Mouse (Mus musculus) forebrain, postnatal 0 days (tissue): ENCODE results near the gene Pim2. TPM values are rescaled to one million over a fixed set of nuclear protein-coding genes. Genes with fewer than 3 reads are reported as not detected.
"Not testable (repeated sequence)": the region's sequence is repeated elsewhere in the genome, so short reads cannot be mapped to it uniquely, and the experiment has no call there.

Experiments used
- ATAC-seq: fragments of 200-750 bp; cut with Nextera tagmentation; 2 replicates; pipeline ENCODE4 v1.8.0; 2017; ENCODE audit warnings: mild to moderate bottlenecking, moderate library complexity
- DNase-seq: peaks from one replicate; pipeline ENCODE4 v3.0.0-alpha.2; 2015
- H3K27ac ChIP-seq: fragments of 300-500 bp; sonication (generic); 2 replicates; pipeline ENCODE4 v1.5.1; 2014; ENCODE audit warnings: low read depth, mild to moderate bottlenecking, antibody characterized with exemption, low read length, moderate library complexity, mixed read lengths
- H3K27me3 ChIP-seq: fragments of 300-500 bp; sonication (generic); 2 replicates; pipeline ENCODE4 v1.6.1; 2014; ENCODE audit warnings: mild to moderate bottlenecking, low read length, mixed read lengths; ENCODE audit not compliant: insufficient read depth
- H3K36me3 ChIP-seq: fragments of 300-500 bp; sonication (generic); 2 replicates; pipeline ENCODE4 v1.6.1; 2014; ENCODE audit warnings: mild to moderate bottlenecking, moderate library complexity; ENCODE audit not compliant: insufficient read depth
- H3K4me1 ChIP-seq: fragments of 300-500 bp; sonication (generic); 2 replicates; pipeline ENCODE4 v1.6.1; 2014; ENCODE audit warnings: antibody characterized with exemption; ENCODE audit not compliant: insufficient read depth
- H3K4me2 ChIP-seq: fragments of 300-500 bp; sonication (generic); 2 replicates; pipeline ENCODE4 v1.6.1; 2014; ENCODE audit warnings: low read depth, mild to moderate bottlenecking, moderate library complexity
- H3K4me3 ChIP-seq: fragments of 300-500 bp; sonication (generic); 2 replicates; pipeline ENCODE4 v1.5.1; 2014; ENCODE audit warnings: low read depth, low read length, mixed read lengths
- H3K9ac ChIP-seq: fragments of 300-500 bp; sonication (generic); 2 replicates; pipeline ENCODE4 v1.6.1; 2014; ENCODE audit warnings: mild to moderate bottlenecking
- H3K9me3 ChIP-seq: fragments of 300-500 bp; sonication (generic); 2 replicates; pipeline ENCODE4 v1.6.1; 2016; ENCODE audit warnings: low read length
- CTCF ChIP-seq: sonication (generic); IDR thresholded peaks from 2 replicates; pipeline ENCODE4 v1.5.1; 2016; ENCODE audit warnings: antibody characterized with exemption, control low read depth, low read depth
- WGBS: fragments of 180-500 bp; shearing (Covaris S2); extraction: QIAGEN DNeasy Blood & Tissue Kit; methylation state at CpG from one replicate; pipeline ENCODE4 v1.1.7; 2014; 5-methylcytosine and 5-hydroxymethylcytosine counted together
- polyA plus RNA-seq: library from polyadenylated mRNA; unstranded; fragments of >200 nt; fragmentation: Nextera tagmentation; extraction: Ambion mirVana; gene quantifications from 2 replicates; pipeline ENCODE4 v1.2.1, GENCODE M21; 2015
- total RNA-seq: library from RNA; depleted of rRNA; stranded (reverse); fragments of >200 nt; gene quantifications from 2 replicates; pipeline ENCODE4 v1.2.3, GENCODE M21; 2014

Pim2 gene
- total and polyA plus RNA-seq, 2 experiments from 2014 or later, result 12.2 to 21.8 TPM

DNA sequence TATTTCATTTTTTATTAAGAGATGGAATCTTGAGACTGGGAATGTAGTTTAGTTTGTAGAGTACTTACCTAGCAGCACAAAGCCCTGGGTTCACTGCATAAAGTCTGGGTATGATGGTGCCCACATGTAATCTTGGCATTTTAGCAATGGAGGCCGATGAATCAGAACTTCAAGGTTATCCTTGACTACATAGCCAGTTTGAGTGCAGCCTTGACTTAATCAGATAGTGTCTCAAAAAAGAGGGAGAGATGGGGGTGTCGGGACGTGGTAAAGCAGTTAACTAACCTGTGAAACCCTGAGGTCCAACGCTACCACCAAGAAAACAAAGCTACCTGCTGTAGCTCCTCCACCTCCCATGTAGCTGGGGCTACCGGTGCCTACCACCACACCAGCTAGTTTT, 26.4 kb downstream of the Pim2 start:
- H3K9ac ChIP-seq, result no peak overlapping the region
- H3K27ac ChIP-seq, result no peak overlapping the region
- no peaks in the 10 kb centered on the region for H3K4me1 ChIP-seq
- no peak overlapping the region for H3K4me3 ChIP-seq
- DNase-seq (no peak), ATAC-seq (no peak)
- no peaks in the 10 kb centered on the region for H3K27me3 ChIP-seq
- no peaks in the 10 kb centered on the region for H3K36me3 ChIP-seq
- H3K4me2 ChIP-seq, result no peak overlapping the region
- no peaks in the 10 kb centered on the region for H3K9me3 ChIP-seq
- TF ChIP-seq CTCF, result no peak
- WGBS, result 96% methylated on average over 5 of the region's 5 CpGs

DNA sequence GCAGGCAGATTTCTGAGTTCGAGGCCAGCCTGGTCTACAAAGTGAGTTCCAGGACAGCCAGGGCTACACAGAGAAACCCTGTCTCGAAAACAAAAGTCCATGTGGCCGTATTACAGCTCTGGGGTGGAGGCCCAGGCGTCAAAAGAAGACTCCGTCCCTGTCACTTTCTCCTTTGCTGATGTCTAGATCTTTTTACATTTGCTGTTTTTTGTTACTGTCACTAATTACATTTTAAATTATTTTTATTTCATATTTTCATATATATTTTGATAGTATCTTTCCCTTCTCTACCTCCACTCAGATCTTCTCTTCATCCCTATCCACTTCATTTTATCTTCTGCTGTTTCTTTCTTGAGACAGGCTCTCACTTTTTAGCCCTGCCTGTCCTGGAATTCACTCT, 29.7 kb downstream of the Pim2 start, which contains the start of gene Gm10491:
TSS of gene Gm10491 (minus strand) at position 101 of the 400 bp plus-strand sequence.
- no peaks in the 10 kb centered on the region for H3K9me3 ChIP-seq
- no peaks in the 10 kb centered on the region for H3K27me3 ChIP-seq
- 89% methylated on average over 5 of the region's 5 CpGs for WGBS
- H3K27ac ChIP-seq, result no peak within 1 kb of the TSS
- no peak for ATAC-seq
- no peak for TF ChIP-seq CTCF
- H3K4me1 ChIP-seq, result no peaks in the 10 kb centered on the region
- no peak within 1 kb of the TSS for H3K4me2 ChIP-seq
- no peaks in the 10 kb centered on the region for H3K36me3 ChIP-seq
- no peak within 1 kb of the TSS for H3K4me3 ChIP-seq
- no peak within 1 kb of the TSS for H3K9ac ChIP-seq
- DNase-seq, result no peak

DNA sequence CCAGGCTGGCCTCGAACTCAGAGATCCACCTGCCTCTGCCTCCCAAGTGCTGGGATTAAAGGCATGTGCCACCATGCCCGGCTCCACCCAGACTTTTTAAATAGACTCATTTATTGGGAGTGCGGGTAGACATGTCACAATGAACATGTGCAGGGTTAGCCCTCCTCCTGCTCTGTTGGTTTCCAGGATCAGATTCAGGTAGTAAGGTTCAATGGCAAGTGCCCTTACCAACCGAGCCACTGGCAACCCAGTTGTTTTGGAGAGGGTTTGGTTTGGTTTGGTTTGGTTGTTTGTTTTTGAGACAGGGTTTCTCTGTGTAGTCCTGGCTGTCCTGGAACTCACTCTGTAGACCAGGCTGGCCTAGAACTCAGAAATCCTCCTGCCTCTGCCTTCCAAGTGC, 31.2 kb downstream of the Pim2 start, which contains the start of gene Gm10490:
TSS of gene Gm10490 (plus strand) at position 301 of the 400 bp plus-strand sequence.
- not testable (repeated sequence) for H3K4me1 ChIP-seq, DNase-seq, H3K36me3 ChIP-seq, H3K4me2 ChIP-seq, H3K9ac ChIP-seq, H3K27ac ChIP-seq, H3K4me3 ChIP-seq, H3K9me3 ChIP-seq, ATAC-seq, H3K27me3 ChIP-seq
- 75% methylated on average over 4 of the region's 4 CpGs for WGBS

DNA sequence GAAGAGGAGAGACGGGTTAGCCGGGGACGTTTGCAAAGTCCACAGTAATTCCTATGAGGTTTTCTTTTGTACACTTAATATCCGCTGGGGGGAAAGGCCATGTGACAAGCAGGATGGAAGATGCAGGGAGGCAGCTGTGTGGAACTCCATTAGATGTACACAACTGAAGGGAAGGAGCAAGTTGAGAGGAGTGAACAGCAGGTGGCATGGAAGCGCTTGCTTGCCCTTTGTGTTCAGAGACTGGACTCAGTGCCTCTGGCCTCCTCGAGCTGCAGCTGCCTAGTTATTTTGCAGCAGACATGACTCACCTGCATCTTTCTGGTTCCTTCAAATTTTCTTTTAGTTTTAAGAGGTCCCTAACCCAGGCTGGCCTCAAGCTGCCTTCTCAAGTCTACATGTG, 32.4 kb downstream of the Pim2 start:
- ATAC-seq (0 out of 2 replicates have a peak, but pooled peaks have one; percentile 23), DNase-seq (no peak)
- TF ChIP-seq CTCF, result no peak
- H3K4me1 ChIP-seq, result no peaks in the 10 kb centered on the region
- no peaks in the 10 kb centered on the region for H3K9me3 ChIP-seq
- H3K4me3 ChIP-seq, result no peak overlapping the region
- no peaks in the 10 kb centered on the region for H3K36me3 ChIP-seq
- WGBS, result 56% methylated on average over 6 of the region's 6 CpGs
- no peak overlapping the region for H3K27ac ChIP-seq
- H3K27me3 ChIP-seq, result no peaks in the 10 kb centered on the region
- H3K4me2 ChIP-seq, result no peak overlapping the region
- no peak overlapping the region for H3K9ac ChIP-seq

DNA sequence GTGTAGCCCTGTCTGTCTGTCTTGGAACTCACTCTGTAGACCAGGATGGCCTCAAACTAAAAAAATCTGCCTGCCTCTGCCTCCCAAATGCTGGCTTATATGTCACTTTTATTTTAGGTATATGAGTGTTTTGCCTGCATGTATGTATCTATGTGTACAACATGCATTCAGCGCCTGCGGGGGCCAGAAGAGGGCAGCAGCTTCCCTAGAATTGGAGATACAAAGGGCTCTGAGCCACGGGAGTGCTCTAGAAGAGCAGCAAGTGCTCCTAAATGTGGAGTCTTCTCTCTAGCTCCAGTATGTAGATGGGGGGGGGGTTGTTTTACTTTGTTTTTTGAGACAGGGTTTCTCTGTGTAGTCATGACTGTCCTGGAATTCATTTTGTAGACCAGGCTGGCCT, 37.6 kb downstream of the Pim2 start:
- H3K4me3 ChIP-seq, H3K4me2 ChIP-seq, ATAC-seq, H3K36me3 ChIP-seq, H3K9ac ChIP-seq, H3K27ac ChIP-seq, H3K9me3 ChIP-seq, H3K27me3 ChIP-seq, H3K4me1 ChIP-seq, DNase-seq: not testable (repeated sequence)
- TF ChIP-seq CTCF, result peak; percentile 11
- 38% methylated on average over 3 of the region's 3 CpGs for WGBS

DNA sequence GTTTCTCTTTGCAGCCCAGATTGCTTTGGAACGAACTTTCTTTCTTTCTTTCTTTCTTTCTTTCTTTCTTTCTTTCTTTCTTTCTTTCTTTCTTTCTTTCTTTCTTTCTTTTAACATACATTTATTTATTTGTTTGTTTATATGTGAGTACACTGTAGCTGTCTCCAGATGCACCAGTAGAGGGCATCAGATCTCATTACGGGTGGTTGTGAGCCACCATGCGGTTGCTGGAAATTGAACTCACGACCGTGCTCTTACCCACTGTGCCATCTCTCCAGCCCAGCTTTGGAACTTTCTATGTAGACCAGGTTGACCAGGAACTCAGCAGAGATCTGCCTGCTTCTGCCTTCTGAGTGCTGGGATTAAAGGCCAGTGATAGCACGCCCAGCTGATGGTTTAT, 39.9 kb downstream of the Pim2 start:
- 78% methylated on average over 6 of the region's 6 CpGs for WGBS
- not testable (repeated sequence) for H3K9ac ChIP-seq, H3K9me3 ChIP-seq, H3K4me1 ChIP-seq, H3K27ac ChIP-seq, H3K27me3 ChIP-seq, H3K4me3 ChIP-seq, DNase-seq, ATAC-seq, H3K36me3 ChIP-seq, H3K4me2 ChIP-seq

DNA sequence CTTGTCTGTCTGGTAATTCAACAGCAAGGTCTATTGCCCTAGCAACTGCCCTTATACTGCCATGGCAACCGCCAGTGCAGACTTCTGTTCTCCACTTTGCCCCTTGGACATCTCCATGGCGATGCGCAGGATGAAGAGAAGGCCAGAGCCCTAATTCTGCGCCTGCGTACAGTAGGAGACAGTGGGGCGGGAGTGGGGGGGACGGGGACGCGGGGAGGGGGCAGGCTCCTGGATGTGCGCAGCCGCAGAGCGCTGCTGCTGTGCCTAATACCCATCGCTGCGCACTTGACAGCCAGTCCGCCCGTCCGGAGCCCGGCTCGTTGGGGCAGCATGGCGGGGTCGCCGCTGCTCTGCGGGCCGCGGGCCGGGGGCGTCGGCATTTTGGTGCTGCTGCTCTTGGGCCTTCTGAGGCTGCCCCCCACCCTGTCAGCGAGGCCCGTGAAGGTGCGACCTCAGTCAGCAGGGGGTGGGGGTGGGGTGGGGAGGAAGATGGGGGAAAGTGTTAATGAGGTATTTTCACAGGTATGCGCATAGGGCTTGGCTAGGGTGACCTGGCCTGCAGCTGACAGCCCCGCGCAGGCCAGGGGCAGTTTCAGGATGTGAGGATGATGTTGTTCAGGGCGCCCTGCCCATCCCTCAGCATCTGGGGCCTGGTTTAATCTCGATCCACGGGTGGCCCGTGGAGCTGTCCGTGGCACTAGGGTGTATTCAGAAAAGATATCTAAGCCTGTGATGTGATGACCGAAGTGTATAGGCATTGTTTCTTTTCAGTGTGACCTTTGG, 41.7 kb downstream of the Pim2 start, which contains the start of gene Pcsk1n:
TSS of gene Pcsk1n (plus strand) at position 222 of the 783 bp plus-strand sequence.
- WGBS, result 21% methylated on average over 40 of the region's 40 CpGs

More for the DNA sequence above, 41.7 kb downstream of the Pim2 start, which contains the start of gene Pcsk1n:
- Histone ChIP-seq H3K9me3 (no peaks in the 10 kb centered on the region), H3K27me3 (no peaks in the 10 kb centered on the region), H3K4me2 (peak within 1 kb of the TSS; percentile 57), H3K36me3 (no peaks in the 10 kb centered on the region), H3K4me3 (peak within 1 kb of the TSS; percentile 47), H3K9ac (peak within 1 kb of the TSS; percentile 62), H3K4me1 (no peaks in the 10 kb centered on the region), H3K27ac (peak within 1 kb of the TSS; percentile 64)
- DNase-seq, result peak; percentile 85
- TF ChIP-seq CTCF, result no peak
- ATAC-seq, result peak; percentile 91
